Mouse (Mus musculus): ENCODE data around the gene Adamtsl4.

DNA sequence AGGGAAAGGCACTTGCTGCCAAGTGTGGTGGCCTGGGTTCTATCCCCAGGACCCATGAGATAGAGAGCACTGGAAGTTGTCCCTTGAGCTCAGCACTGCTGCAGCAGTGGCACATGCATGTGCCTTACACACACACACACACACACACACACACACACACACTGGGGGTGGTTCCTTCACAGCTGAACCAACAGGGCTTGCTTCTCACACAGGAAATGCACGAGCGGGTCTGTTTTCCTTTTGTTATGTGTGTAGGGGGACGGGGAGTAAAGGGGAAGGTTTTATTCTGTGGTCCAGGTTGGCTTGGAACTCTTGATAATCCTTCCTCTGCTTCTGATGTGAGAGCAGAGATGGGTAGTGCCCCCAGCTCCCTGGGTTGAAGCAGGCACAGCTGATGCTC lies 15.3 kb downstream of the Adamtsl4 start:
- TF ChIP-seq CTCF (IDR thresholded peaks at IDR 0.05) (no peak), EP300 (IDR thresholded peaks at IDR 0.05; ENCODE audit: insufficient read depth, low read depth, low read length) (peak; percentile 55; the same call in 1 of the 2 replicates)
